Mouse (Mus musculus): ENCODE measurements around the gene Zfp385a.

GRCm38 (mm10) chr15:103345789-103346188, 5.9 kb upstream of the Zfp385a start:
- TF ChIP-seq CTCF (IDR thresholded peaks at IDR 0.05; ENCODE audit: control insufficient read depth, insufficient read depth, insufficient read length) (no peak), MYOG (IDR thresholded peaks at IDR 0.05; ENCODE audit: control insufficient read depth, extremely low read depth, insufficient read length) (no peak), MAX (IDR thresholded peaks at IDR 0.05) (no peak), USF1 (IDR thresholded peaks at IDR 0.05; ENCODE audit: low read depth) (no peak), CEBPB (IDR thresholded peaks at IDR 0.05; ENCODE audit: low read depth) (no peak), FOSL1 (IDR thresholded peaks at IDR 0.05; ENCODE audit: insufficient read depth, low read length, poor library complexity, severe bottlenecking) (no peak)

All from C2C12 (cell line).